Mouse (Mus musculus) retina, adult 2 months (tissue): ENCODE data around the gene Pop7.

ENCODE experiments used
- DNase-seq: peaks from one replicate; pipeline ENCODE4 v3.0.0-alpha.2; 2012; ENCODE audit warnings: low read depth, low spot score

Pop7 gene

DNA sequence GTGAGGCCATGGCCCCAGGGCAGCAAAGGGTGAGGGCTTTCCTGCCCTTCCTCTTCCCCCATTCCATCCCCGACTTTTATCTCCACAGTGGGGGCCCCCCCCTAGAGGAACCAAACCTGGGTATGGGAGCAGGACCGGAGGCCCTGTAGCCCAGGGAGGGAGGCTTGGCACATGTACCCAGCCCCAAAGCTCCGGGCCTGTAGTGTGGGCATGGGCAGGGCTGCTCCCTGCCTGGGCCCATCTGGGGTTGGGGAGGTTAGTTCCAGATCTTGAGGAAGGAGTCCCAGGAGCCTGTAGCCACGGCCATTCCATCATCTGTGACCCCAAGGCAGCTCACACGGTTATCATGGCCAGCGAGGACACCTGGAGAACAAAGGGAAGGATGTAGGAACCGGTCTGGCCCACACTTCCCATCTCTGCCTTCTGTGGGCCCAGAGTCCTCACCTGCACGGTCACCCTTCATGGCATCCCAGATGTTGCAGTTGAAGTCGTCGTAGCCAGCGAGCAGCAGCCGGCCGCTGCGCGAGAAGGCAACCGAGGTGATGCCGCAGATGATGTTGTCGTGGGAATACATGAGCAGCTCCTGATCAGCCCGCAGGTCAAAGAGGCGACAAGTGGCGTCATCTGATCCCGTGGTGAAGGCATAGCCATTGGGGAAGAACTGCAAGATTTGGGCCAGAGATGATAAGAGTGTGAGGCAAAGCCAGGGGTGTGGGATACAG, 26.1 kb upstream of the Pop7 start:
- DNase-seq: no peak

- no peak for DNase-seq
Measured at GRCm38 (mm10) chr5:137527413-137527812, 25.1 kb upstream of the Pop7 start.

DNA sequence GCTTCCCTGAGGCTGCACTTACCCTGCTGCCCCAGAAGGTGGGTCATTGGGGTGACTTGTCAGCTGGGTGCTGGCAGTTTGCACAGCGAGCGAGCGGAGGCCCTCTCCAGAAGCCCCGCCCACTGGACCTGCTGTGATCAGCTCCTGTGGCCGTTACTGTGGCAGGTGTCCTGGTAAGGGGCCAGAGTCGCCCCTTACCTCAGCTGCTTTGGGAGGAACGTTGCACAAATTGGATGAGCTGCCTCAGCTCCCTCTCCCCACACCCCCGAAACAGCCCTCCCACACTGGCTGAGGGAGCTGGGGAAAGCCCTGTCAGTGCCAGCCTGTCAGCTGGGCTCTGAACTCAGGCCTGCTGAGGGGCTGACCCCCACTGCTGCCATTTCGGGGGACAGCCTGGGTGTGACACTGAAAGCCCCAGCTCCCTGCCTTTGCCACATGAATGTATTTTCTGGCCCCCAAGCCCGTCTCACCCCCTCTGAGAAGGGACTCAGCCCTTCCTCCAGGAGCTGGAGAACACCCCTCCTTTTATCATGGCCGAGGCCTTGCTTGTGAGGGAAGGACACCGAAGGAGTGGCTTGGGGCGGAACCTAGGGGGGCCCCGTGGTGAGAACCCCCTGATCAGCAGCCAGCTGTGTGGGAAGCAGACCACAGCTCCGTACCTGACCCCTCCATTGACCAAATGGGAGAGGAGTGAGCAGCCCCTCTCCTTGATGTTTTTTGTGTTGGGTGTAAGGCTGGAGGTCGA, 24.0 kb upstream of the Pop7 start:
- DNase-seq: no peak

GRCm38 (mm10) chr5:137525511-137525910, 23.2 kb upstream of the Pop7 start:
- DNase-seq: no peak

DNA sequence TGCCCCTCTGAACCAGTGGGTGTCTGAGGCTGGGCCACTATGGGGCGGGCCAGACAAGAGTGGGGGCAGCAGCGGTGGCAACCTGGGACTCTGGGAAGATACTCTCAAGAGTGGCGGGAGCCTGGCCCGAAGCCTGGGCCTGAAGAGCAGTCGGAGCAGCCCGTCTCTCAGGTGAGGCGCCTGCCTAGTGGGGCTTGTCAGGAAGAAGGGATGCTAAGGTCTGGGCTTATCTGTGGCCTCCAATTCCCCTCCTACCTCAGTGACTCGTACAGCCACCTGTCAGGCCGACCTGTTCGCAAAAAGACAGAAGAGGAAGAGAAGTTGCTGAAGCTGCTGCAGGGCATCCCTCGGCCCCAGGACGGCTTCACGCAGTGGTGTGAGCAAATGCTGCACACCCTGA, 22.4 kb upstream of the Pop7 start:
- DNase-seq: no peak

DNA sequence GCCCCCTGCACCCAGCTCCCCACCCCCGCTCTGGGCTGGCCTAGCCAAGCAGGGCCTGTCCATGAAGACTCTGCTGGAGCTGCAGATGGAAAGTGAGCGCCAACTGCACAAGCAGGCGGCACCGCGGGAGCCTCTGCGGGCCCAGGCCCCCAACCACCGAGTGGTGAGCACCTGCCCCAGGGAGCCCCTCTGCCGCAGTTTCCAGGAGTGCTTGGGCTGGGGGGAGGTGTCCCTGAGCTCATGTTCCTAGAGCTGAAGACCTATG, 21.9 kb upstream of the Pop7 start:
- no peak for DNase-seq

DNA sequence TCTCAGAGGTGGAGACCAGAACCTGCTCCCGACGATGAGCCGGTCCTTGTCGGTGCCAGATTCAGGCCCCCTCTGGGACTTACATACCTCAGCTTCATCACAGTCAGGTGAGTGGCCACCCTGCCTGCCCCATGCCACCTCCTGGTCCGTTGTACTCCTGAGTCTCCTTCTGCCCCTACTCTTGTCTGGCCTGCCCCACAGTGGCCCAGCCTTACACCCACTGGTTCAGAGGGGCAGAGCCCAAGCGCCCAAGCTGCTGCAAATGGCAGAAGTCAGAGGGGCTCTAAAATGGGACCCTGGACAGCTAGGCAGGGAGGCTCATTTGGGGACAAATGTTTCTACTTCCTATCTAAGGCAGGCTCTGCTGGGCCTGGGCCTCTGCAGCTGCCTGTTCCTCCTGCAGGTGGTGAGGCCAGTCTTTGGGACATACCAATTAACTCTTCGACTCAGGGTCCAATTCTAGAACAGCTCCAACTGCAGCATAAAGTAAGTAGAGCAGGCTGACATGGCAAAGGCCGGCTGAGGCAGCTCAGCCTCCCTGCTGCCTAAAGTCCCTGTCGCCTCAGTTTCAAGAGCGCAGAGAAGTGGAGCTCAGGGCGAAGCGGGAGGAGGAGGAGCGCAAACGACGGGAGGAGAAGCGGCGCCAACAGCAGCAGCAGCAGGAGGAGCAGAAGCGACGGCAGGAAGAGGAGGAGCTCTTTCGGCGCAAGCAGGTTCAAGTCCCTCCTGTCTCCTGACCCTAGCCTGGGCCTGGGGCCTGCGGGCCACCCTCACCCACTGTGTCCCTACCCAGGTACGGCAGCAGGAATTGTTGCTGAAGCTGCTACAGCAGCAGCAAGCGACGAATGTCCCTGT, 21.3 kb upstream of the Pop7 start:
- no peak for DNase-seq

- no peak for DNase-seq
Measured at GRCm38 (mm10) chr5:137522711-137523110, 20.4 kb upstream of the Pop7 start.

DNA sequence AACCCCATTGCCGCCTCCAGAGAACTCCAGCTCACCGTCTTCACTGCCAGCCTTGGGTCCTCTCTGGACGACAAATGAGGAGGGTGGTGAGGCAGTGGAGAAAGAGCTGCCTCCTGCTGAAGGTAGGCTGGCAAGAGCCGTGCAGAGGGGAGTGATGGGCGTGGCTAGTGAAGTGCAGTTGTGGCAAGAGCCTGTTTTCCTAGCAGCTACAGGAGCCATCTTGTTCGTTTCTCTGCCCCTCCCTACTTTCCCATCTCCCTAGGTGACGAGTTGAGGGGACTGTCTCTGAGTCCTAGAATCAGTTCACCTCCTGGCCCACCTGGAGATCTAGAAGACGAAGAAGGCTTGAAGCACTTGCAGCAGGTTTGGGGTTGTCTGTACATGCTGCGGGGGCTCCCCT, 19.5 kb upstream of the Pop7 start:
- DNase-seq: no peak

GRCm38 (mm10) chr5:137519691-137520550, 17.6 kb upstream of the Pop7 start:
- DNase-seq: no peak

GRCm38 (mm10) chr5:137518436-137518835, 16.1 kb upstream of the Pop7 start, which contains the start of gene Gigyf1:
TSS of gene Gigyf1 (plus strand) at chr5:137518548.
- no peak for DNase-seq

GRCm38 (mm10) chr5:137514811-137515210, 12.5 kb upstream of the Pop7 start:
- no peak for DNase-seq

- DNase-seq: no peak
Measured at GRCm38 (mm10) chr5:137513951-137514721, 11.8 kb upstream of the Pop7 start.

- DNase-seq: no peak
Measured at GRCm38 (mm10) chr5:137512847-137513794, 10.8 kb upstream of the Pop7 start.

GRCm38 (mm10) chr5:137511706-137512105, 9.4 kb upstream of the Pop7 start:
- no peak for DNase-seq

DNA sequence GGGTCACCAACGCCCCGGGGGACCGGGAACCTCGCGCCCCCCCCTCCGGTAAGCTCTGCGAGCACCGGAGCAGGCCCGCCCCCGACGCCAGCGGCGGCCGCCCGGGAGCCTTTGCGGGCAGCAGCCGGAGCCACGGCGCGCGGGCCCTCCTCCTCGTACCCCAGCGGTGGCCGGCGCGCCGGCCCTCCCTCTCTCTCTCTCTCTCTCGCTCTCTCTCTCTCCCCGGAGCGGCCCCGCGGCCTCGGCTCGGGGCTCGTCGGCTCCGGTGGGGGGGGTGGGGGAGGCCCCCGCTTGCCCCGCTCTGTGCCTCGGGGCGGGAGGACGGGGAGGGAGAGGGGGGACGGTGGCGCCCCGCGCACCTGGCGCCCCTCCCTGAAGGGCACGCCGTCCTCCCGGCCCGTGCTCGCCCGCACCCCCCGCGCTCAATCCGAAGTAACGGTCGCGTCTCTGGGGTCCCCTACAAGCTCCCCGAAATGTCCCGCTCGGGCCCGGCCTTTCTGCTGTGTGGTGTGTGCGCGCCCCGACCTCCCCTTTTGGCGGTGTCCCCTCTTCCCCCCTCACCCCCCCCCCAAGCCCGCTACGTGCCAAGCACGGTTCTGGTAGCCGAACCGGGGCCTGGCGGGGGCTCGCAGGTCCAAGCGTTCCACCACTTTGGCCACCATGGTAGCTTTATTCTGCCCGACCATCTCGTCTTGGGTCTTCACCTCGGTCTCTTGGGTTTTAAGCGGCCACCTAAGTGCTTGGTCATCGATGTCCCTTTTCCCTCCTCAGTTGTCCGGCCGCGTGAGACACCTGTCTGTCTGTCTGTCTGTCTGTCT, 8.5 kb upstream of the Pop7 start:
- DNase-seq: no peak

GRCm38 (mm10) chr5:137510014-137510501, 7.7 kb upstream of the Pop7 start:
- DNase-seq: peak; percentile 37

GRCm38 (mm10) chr5:137504041-137504440, 1.7 kb upstream of the Pop7 start:
- DNase-seq: no peak
